Mouse (Mus musculus) urinary bladder, postnatal 10 days (tissue): ENCODE measurements at regions not wholly inside any gene's neighbourhood (a gene's known extent, or its start where the extent isn't known, plus 50 kb on each side); places are given as distances from the start of the nearest gene placed in this dataset.

ENCODE experiments used
- DNase-seq: peaks from one replicate; pipeline ENCODE4 v3.0.0; 2022; ENCODE audit warnings: low spot score

DNA sequence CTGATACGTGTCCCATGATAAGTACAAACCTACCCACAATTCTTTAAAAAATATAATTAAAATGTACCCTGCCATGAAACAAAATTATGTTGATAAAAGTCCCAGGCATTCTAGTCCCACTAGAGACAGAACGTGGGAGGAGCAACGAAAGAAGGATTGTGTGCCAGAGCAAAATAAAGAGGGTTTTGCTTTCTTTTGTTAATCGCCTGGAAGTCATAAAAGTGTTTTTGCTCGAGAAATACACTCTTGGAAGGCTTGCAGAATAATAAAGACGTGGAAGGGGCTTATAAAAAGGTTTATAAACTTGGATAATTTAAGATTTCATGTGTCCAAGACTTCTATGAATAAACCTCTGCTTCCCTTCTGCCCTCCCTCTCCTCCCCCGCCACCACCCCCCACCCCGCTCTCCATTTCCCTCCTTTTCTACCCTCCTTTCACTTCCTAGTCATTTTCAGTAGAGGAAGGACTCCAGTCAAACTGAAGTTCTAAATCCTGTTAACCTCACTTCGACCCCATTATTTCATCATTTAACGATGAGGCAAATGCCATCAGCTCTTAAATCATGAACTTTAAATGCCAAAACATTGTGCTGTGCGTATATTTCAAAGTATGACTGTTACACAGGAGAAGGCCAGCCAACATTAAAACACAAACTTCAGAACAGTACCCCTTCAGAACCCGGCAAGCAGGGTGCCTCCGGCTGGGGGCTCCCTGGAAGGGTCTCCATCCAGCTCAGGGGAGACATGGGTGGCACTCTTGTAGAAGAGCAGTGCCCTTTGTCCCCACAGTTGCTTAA lies 54.8 kb upstream of the Cep85l start:
- DNase-seq = peak; percentile 9

- DNase-seq = no peak
Measured at GRCm38 (mm10) chr10:53432794-53433193, 53.0 kb upstream of the Cep85l start.

DNA sequence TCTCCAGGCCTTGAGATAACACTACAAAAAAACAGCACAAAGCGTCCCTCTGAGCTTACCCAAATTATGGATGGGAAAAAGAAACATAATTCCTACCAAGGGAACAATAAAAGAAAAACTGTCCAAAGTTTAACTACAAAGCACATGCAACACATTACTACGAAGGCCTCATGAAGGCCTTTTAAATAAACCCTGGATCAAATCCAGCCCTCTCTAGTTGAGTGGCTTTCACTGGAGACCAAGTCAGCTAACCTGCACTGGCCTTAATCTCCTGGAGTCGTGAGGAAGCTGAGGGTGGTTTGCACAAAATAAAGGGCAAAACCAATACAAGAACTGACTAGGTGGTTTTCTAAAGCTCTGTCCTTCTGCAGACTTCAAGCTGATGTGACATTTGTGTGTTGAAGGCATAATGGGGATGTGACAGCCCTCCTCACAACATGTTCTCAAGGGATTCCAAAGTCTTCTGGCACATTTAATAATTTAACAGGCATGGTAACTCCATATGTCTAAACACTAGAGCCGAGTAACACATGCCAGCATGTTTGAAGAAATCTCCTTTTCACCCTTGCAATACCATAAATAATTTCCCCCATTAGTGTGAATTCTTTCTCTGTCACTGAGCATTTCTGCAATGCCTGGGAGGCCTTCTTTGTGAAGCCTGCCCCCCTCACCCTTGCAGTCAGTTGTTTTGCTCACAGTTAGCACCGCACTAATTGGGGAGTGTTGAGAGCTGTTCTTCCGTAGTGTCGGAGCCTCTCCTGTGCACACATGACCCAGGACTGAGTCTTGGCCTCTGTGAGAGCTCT lies 50.0 kb upstream of the Cep85l start:
- DNase-seq = no peak
